Mouse (Mus musculus) liver, postnatal 0 days (tissue): Measurements from ENCODE around the gene Gpr160.

Source experiments
- CTCF ChIP-seq: sonication (generic); IDR thresholded peaks from 2 replicates; pipeline ENCODE4 v1.5.1; 2016; ENCODE audit warnings: antibody characterized with exemption, low read depth
- EP300 ChIP-seq: IDR thresholded peaks from 2 replicates; pipeline ENCODE4 v1.6.1; 2016; ENCODE audit warnings: antibody characterized with exemption, low read depth, mild to moderate bottlenecking

DNA sequence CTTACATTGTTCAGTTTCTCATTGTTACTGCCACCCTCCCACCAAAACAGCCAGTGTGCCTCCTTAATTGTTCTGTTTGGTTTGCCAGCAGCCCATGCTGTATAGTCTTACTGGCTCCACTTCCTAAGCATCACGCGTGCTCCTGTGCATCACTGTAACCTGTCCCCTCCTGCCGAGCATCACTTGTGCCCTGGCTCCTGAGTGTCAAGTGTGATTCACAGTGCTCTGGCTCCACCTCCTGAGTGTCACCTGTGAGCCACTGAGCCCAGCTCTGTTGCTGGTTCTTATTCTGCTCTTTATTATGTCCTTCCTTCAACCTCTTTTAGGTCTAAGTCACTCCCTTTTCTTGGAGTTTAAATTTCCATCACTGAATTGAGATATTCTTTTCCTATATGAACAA, 31.7 kb downstream of the Gpr160 start:
- TF ChIP-seq CTCF: no peak
- TF ChIP-seq EP300: no peak
